Mouse (Mus musculus): ENCODE measurements around the gene Uggt2. TPM values are rescaled to one million over a fixed set of nuclear protein-coding genes. Genes with fewer than 3 reads are reported as not detected.

The Uggt2 gene
- polyA plus RNA-seq (2016; fragmentation: Nextera tagmentation; extraction: Ambion mirVana), result 20.7 and 21.9 TPM in 2 replicates

DNA sequence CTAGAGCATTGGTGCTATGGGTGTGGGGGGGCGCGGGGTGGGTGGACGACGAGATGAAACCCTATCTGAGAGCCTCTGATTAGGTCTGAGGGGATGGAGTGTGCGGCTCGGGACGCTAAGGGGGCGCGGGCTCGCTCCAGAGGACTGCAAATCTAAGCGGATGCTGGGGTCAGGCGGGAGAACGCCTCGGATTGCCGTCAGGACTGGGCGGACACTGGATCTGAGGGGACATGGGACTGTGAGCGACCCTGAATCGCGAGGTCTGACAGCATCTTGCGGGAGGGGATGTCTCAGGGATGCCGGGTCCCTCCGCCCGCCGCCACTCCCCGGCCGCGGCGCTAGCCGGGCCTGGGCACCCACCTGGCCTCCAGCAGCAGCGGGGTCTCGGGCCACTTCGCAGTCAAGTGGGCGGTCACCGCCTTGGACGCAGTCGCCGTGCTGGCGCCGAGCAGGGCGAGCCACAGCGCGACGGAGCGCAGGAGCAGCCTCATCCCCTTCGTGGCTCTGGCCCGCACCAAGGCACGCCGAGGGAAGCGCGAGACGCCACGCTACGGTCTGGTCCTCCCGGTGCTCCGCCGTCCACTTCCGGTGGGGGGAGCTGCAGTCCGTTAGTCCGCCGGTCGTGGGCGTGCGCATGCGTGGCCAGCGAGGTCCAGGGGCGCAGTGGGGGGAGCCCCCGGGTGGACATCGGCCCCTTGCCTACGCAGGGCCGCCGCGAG, at the start of gene Uggt2:
Gene Uggt2, minus strand, starts transcription at position 580 of the 719 bp plus-strand sequence.
- H3K27me3 ChIP-seq, result no peaks in the 10 kb centered on the region
- no peaks in the 10 kb centered on the region for H3K36me3 ChIP-seq
- H3K4me2 ChIP-seq (replicated peaks), result peak within 1 kb of the TSS; percentile 69
- peak; percentile 95 for ATAC-seq (ENCODE audit: insufficient number of reproducible peaks, insufficient read depth, low FRiP score, low TSS enrichment)
- H3K4me3 ChIP-seq, result peak within 1 kb of the TSS; percentile 81
- peak within 1 kb of the TSS; percentile 90 for H3K9ac ChIP-seq
- H3K4me1 ChIP-seq, result peaks cover 12% of the 10 kb centered on the region; the same call in 1 of the 2 replicates
- WGBS, result under 1% methylated on average over 70 of the region's 72 CpGs
- H3K27ac ChIP-seq, result peak within 1 kb of the TSS; percentile 85
- H3K9me3 ChIP-seq, result no peaks in the 10 kb centered on the region

DNA sequence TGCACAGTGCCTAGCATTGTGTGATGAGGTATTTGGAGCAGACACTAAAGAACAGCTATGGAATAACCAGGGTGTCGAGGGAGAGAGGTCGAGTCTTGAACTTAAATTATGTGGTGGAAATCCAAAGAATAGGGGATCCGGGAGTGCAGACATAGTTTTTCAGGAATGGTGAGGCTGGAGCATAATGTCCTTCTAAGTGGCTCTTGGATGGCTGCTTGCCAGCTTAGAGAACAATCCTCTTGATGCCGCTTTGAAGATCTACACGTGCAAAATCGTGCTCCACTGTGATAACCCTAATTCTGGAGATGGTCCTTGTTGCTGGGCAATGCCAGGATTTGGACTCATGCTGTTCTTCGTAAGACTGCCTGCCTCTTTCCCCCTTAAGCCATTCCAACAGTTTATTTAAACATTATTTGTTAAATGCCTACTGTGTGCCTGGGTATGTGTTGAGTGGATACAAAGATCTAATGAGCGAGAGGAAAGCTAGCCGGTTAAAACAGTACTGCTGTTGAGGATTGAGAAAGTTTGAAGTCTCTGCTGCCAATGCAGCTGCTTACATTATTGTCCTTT, 40.2 kb upstream of the Uggt2 start:
- no peaks in the 10 kb centered on the region for H3K9me3 ChIP-seq
- no peak overlapping the region for H3K9ac ChIP-seq
- no peak for ATAC-seq (ENCODE audit: insufficient number of reproducible peaks, insufficient read depth, low FRiP score, low TSS enrichment)
- no peaks in the 10 kb centered on the region for H3K36me3 ChIP-seq
- peaks cover 69% of the 10 kb centered on the region for H3K27me3 ChIP-seq
- peaks cover 11% of the 10 kb centered on the region for H3K4me1 ChIP-seq
- WGBS, result 47% methylated on average over 9 of the region's 9 CpGs
- H3K4me2 ChIP-seq (replicated peaks), result peak overlapping the region; percentile 95
- H3K27ac ChIP-seq, result no peak overlapping the region
- peak overlapping the region; percentile 61 for H3K4me3 ChIP-seq

DNA sequence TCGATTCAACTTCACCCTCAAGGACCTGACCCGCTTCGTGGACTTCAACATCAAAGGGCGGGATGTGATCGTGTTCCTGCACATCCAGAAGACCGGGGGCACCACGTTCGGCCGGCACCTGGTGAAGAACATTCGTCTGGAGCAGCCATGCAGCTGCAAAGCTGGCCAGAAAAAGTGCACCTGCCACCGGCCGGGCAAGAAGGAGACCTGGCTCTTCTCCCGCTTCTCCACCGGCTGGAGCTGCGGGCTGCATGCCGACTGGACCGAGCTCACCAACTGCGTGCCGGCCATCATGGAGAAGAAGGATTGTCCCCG, 39.5 kb upstream of the Uggt2 start:
- Histone ChIP-seq H3K9ac (peak overlapping the region; percentile 33; the same call in 1 of the 2 replicates), H3K36me3 (no peaks in the 10 kb centered on the region), H3K4me1 (peaks cover 11% of the 10 kb centered on the region), H3K4me2 (replicated peaks) (peak overlapping the region; percentile 95), H3K9me3 (no peaks in the 10 kb centered on the region), H3K4me3 (peak overlapping the region; percentile 61), H3K27me3 (peaks cover 69% of the 10 kb centered on the region), H3K27ac (no peak overlapping the region)
- 1% methylated on average over 20 of the region's 20 CpGs for WGBS
- ATAC-seq (ENCODE audit: insufficient number of reproducible peaks, insufficient read depth, low FRiP score, low TSS enrichment), result no peak

DNA sequence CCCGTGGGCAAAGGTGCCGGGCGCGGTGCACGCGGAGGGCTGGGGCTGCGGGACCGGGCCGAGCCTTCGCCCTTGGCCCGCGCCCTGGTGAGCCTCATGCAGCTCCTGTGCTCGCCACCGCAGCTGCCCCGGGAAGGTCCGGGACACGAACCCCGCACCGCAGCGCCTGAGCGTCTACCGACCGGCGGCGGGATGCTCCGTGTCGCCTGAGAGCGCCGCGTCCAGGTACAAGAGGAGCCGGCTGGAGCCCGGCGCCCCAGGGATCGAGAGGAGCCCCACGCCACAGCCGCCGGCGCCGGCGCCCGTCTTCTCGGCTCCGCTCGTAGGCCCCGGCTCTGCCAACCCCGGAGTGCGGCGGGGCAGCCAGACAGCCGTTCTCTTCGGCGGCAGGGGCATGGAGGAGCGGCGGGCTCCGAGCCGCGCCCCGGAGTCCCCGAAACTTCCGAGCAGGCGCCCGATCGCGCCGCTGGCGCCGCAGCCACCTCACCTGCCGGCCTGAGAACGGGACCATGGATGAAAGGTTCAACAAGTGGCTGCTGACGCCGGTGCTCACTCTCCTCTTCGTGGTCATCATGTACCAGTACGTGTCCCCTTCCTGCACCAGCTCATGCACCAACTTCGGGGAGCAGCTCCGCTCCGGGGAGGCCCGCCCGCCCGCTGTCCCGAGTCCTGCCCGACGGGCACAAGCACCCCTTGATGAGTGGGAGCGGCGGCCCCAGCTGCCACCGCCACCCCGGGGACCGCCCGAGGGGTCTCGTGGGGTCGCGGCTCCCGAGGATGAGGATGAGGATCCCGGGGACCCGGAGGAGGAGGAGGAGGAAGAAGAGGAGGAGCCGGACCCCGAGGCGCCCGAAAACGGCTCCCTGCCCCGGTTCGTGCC, 38.9 kb upstream of the Uggt2 start, which contains the start of gene Hs6st3:
Gene Hs6st3, plus strand, starts transcription at position 436 of the 880 bp plus-strand sequence.
- peak; percentile 38; the same call in 1 of the 2 replicates for ATAC-seq (ENCODE audit: insufficient number of reproducible peaks, insufficient read depth, low FRiP score, low TSS enrichment)
- Histone ChIP-seq H3K4me3 (peak within 1 kb of the TSS; percentile 61), H3K36me3 (no peaks in the 10 kb centered on the region), H3K4me1 (peaks cover 11% of the 10 kb centered on the region), H3K4me2 (replicated peaks) (peak within 1 kb of the TSS; percentile 95), H3K9me3 (no peaks in the 10 kb centered on the region), H3K27ac (no peak within 1 kb of the TSS), H3K27me3 (peaks cover 69% of the 10 kb centered on the region), H3K9ac (peak within 1 kb of the TSS; percentile 51)
- 1% methylated on average over 97 of the region's 100 CpGs for WGBS

DNA sequence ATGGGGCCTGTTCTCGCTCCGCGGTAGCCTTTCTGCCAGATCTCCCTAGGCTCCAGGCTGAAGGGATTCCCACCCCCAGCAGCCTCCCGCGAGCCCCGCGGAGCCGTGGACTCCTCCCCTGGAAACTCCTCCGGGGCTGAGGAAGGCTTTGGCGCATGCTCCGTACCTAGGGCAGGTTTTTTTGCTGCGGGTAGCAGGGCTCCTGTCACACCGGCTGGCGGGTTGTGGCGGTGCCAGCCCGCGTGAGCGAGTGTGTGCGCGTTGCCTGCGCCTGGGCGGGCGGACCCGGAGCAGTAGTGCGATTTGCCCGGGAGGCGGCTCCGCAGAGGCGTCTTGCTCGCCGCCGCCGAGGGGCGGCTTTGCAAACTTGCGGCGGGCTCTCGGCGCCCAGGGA, 38.3 kb upstream of the Uggt2 start:
- Histone ChIP-seq H3K4me3 (peak overlapping the region; percentile 61), H3K36me3 (no peaks in the 10 kb centered on the region), H3K4me2 (replicated peaks) (peak overlapping the region; percentile 95), H3K9me3 (no peaks in the 10 kb centered on the region), H3K4me1 (peaks cover 11% of the 10 kb centered on the region), H3K27ac (no peak overlapping the region), H3K9ac (peak overlapping the region; percentile 51), H3K27me3 (peaks cover 69% of the 10 kb centered on the region)
- ATAC-seq (ENCODE audit: insufficient number of reproducible peaks, insufficient read depth, low FRiP score, low TSS enrichment), result peak; percentile 86
- under 1% methylated on average over 38 of the region's 38 CpGs for WGBS

DNA sequence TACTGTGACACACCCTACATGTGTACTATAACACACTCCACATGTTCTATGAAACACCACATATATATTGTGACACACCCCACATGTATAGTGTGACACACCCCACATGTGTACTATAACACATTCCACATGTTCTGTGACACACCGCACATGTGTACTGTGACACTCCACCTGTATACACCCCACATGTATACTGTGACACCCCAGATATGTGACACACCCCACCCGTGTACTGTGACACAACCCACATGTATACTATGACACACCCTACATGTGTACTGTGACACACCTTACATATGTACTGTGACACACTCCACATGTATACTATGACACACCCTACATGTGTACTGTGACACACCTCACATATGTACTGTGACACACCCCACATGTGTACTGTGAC, 28.1 kb upstream of the Uggt2 start:
- Histone ChIP-seq H3K36me3 (no peaks in the 10 kb centered on the region), H3K4me3 (no peak overlapping the region), H3K4me1 (no peaks in the 10 kb centered on the region), H3K9ac (no peak overlapping the region), H3K27ac (no peak overlapping the region), H3K27me3 (no peaks in the 10 kb centered on the region; the same call in 1 of the 2 replicates), H3K4me2 (replicated peaks) (no peak overlapping the region), H3K9me3 (no peaks in the 10 kb centered on the region)
- 86% methylated on average over 2 of the region's 2 CpGs for WGBS
- ATAC-seq (ENCODE audit: insufficient number of reproducible peaks, insufficient read depth, low FRiP score, low TSS enrichment), result 0 out of 2 replicates have a peak, but pooled peaks have one; percentile 24

DNA sequence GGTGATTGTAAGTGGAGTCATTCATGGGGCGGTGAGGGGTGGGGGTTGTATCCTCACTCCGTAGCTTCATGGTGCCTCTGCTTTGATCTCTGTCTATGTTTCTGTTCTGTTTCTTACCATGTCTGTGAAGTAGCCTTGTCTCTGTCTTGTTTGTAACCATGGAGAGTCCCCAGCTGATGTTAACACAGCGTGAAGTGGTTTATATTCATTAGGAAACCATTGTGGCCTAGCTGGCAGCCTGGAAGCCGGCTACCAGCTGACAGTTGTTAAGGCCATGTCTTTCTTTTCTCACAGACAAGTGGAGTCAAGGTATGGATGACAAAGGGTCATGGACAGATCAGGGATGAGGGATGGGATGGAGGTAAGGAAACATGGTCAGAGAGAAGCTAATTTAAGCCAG, 26.6 kb upstream of the Uggt2 start:
- no peak for ATAC-seq (ENCODE audit: insufficient number of reproducible peaks, insufficient read depth, low FRiP score, low TSS enrichment)

DNA sequence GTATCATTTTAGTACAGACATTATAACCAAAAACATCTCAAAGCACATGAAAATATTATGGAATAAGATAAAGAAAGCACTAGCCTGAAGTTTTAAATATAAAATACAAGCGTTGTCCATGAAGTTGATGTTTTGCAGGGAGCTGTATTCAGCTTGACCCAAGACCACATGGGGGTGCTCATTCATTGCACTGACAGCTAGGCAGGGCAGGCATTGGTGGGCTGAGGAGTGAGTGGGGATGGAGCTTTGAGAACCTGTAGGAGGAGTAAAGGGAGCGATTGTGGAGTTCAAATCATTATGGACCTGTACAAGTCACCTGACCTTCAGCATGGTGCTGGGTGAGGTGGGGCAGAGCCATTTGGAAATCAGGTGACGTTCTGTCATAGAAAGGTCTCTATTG, 24.8 kb upstream of the Uggt2 start:
- peak; percentile 89 for ATAC-seq (ENCODE audit: insufficient number of reproducible peaks, insufficient read depth, low FRiP score, low TSS enrichment)
- Histone ChIP-seq H3K27ac (no peak overlapping the region), H3K4me3 (peak overlapping the region; percentile 36), H3K4me2 (replicated peaks) (peak overlapping the region; percentile 52), H3K4me1 (no peaks in the 10 kb centered on the region), H3K27me3 (no peaks in the 10 kb centered on the region), H3K36me3 (no peaks in the 10 kb centered on the region), H3K9ac (no peak overlapping the region), H3K9me3 (no peaks in the 10 kb centered on the region)
- WGBS, result 32% methylated on average over 3 of the region's 3 CpGs

More for the DNA sequence above, 26.6 kb upstream of the Uggt2 start:
- H3K4me1 ChIP-seq, result no peaks in the 10 kb centered on the region
- H3K4me2 ChIP-seq (replicated peaks), result no peak overlapping the region
- no peaks in the 10 kb centered on the region for H3K36me3 ChIP-seq
- WGBS, result 59% methylated on average over 4 of the region's 4 CpGs
- H3K9me3 ChIP-seq, result no peaks in the 10 kb centered on the region
- no peak overlapping the region for H3K9ac ChIP-seq
- no peak overlapping the region for H3K27ac ChIP-seq
- no peak overlapping the region for H3K4me3 ChIP-seq
- no peaks in the 10 kb centered on the region; the same call in 1 of the 2 replicates for H3K27me3 ChIP-seq

DNA sequence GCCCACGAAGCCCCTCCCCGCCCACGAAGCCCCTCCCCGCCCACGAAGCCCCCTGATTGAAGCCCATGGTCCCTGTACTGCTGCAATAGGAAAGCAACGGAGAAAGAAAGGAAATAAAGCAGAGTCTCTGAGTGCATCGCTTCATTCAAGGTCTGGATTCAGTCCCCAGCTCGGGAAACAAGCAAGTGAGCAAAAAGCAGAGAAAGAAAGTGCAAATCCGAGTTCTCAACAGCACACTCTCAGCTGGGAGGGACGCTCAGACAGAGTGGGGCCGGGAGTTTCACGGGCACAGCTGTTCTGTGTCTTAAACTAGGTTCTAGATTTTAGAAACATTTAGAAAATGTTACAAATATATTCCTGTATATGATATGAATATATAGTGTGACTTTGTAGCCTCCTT, 24.4 kb upstream of the Uggt2 start:
- H3K4me1 ChIP-seq, result no peaks in the 10 kb centered on the region
- no peaks in the 10 kb centered on the region for H3K9me3 ChIP-seq
- peak overlapping the region; percentile 36 for H3K4me3 ChIP-seq
- ATAC-seq (ENCODE audit: insufficient number of reproducible peaks, insufficient read depth, low FRiP score, low TSS enrichment), result no peak
- no peaks in the 10 kb centered on the region for H3K36me3 ChIP-seq
- no peaks in the 10 kb centered on the region for H3K27me3 ChIP-seq
- H3K9ac ChIP-seq, result peak overlapping the region; percentile 17; the same call in 1 of the 2 replicates
- 4% methylated on average over 12 of the region's 12 CpGs for WGBS
- H3K27ac ChIP-seq, result no peak overlapping the region; the same call in 1 of the 2 replicates
- peak overlapping the region; percentile 52 for H3K4me2 ChIP-seq (replicated peaks)

DNA sequence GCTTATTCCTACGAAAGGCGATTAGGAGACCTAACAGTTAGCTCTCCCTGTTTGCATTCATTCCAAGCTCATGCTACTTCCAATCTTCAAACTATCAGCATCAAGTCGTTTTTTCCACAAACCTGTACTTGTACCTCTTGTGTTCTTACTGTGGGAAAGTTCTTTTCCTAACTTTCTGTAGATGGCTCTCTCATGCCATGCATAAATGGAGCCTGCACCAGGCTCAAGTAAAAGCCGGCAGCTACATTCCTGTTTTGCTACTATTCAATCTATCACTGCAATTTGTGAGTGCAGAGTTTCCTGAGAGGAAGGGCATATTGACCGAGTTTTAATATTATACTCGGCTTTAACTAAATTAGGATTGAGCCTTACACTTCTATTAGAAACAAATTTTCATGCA, 13.3 kb upstream of the Uggt2 start:
- no peak overlapping the region for H3K4me3 ChIP-seq
- H3K9ac ChIP-seq, result no peak overlapping the region
- no peak overlapping the region for H3K4me2 ChIP-seq (replicated peaks)
- no peak overlapping the region for H3K27ac ChIP-seq
- no peak for ATAC-seq (ENCODE audit: insufficient number of reproducible peaks, insufficient read depth, low FRiP score, low TSS enrichment)
- no peaks in the 10 kb centered on the region for H3K9me3 ChIP-seq
- H3K27me3 ChIP-seq, result no peaks in the 10 kb centered on the region
- no peaks in the 10 kb centered on the region for H3K4me1 ChIP-seq
- no peaks in the 10 kb centered on the region for H3K36me3 ChIP-seq
- WGBS, result 78% methylated on average over 6 of the region's 6 CpGs

DNA sequence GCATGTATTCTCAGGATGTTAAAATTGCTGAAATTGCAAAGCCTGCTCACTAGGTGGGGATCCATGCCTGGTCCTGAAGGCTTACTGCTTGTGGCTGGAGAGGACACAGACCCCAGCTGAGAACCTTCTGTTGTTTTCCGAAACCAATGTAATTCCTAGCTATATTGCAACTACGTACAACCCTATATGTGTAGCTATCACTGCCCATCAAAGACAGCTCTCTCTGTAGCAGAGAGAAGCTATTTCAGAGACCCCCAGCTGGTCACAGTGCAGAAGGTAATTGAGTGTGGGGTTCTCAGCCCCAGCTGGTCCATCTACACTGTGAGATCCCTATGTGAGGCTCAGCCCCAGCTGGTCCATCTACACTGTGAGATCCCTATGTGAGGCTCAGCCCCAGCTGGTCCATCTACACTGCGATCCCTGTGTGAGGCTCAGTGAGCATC, 10.6 kb upstream of the Uggt2 start:
- H3K27ac ChIP-seq, result no peak overlapping the region
- no peaks in the 10 kb centered on the region for H3K9me3 ChIP-seq
- H3K4me2 ChIP-seq (replicated peaks), result no peak overlapping the region
- ATAC-seq (ENCODE audit: insufficient number of reproducible peaks, insufficient read depth, low FRiP score, low TSS enrichment), result no peak
- no peak overlapping the region for H3K9ac ChIP-seq
- no peaks in the 10 kb centered on the region for H3K4me1 ChIP-seq
- no peak overlapping the region for H3K4me3 ChIP-seq
- no peaks in the 10 kb centered on the region for H3K27me3 ChIP-seq
- H3K36me3 ChIP-seq, result no peaks in the 10 kb centered on the region
- WGBS, result 88% methylated on average over 3 of the region's 3 CpGs

All from embryonic facial prominence, embryonic 12.5 days (tissue).